Mouse (Mus musculus): ENCODE results near the gene Upk1b. TPM values are rescaled to one million over a fixed set of nuclear protein-coding genes. Genes with fewer than 3 reads are reported as not detected.

The Upk1b gene
- polyA plus RNA-seq (2012; rRNA removed) = 13.2 and 15.9 TPM in 2 replicates

DNA sequence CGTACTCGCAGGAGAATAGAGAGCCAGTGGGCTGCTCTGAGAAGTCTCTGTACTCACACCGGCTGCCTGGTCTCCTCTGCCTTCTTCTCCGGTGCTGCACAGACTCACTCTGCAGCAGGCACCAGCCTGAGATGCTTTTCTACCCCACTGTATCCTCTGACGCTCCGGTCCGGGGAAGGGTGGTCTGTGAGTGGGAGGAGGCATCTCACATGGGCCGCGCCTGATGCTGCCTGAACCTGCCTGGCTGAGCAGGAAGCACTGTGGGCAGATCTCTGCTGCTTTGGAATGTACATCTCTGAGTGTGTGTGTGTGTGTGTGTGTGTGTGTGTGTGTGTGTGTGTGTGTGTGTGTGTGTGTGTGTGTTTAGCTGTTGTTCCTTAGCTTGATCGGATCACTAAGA lies at the start of gene Upk1b:
Gene Upk1b, minus strand, starts transcription at position 238 of the 400 bp plus-strand sequence.

GRCm38 (mm10) chr16:38828649-38829048 lies 28.5 kb upstream of the Upk1b start, which contains the start of gene 4930435E12Rik:
Gene 4930435E12Rik, minus strand, starts transcription at chr16:38828749.

DNA sequence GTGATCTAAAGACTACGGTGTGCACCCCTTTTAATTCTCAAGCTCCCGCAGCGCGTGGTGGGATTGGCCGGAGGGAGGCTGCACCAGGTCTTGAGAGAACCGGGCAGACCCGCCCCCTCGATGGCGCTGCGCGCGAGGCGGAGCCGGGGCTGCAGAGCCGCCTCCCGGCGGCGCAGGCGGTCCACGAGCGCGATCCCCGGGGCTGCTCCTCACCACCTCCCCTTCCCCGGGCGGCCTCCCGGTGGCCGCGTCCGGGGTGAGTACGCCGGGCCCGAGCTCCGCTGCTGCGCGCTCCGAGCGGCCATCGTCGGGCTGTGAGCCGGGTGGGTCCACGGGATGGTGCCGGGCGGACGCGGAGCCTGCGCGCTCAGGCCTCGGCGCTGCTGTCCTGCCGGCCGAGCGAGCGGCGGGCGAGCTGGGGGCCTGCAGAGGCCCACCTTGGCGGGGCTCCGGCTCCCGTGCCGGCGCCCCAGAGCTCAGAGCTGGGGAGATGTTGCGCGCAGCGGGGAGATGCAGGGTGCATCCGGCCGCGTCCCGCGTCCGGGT lies 57.9 kb downstream of the Upk1b start, which contains the start of gene B4galt4:
Gene B4galt4, plus strand, starts transcription at position 152 of the 546 bp plus-strand sequence.

Other genes with a start within 250 kb of the Upk1b start
- 123 and 139 TPM in 2 replicates for gene Tmem39a, start 241.6 kb downstream of the Upk1b start, polyA plus RNA-seq (2012; rRNA removed)
- gene Arhgap31, start 87.1 kb downstream of the Upk1b start, polyA plus RNA-seq (2012; rRNA removed) = 24.8 and 27.3 TPM in 2 replicates
- gene B4galt4, start 58.1 kb downstream of the Upk1b start, polyA plus RNA-seq (2012; rRNA removed) = 13.4 and 14.9 TPM in 2 replicates
- gene 4930435E12Rik, start 28.4 kb upstream of the Upk1b start, polyA plus RNA-seq (2012; rRNA removed) = not detected in 2 replicates
- gene Igsf11, start 92.3 kb upstream of the Upk1b start, polyA plus RNA-seq (2012; rRNA removed) = 19.3 and 28.3 TPM in 2 replicates